Mouse (Mus musculus): ENCODE data around the gene H2-Oa. TPM values are rescaled to one million over a fixed set of nuclear protein-coding genes. Genes with fewer than 3 reads are reported as not detected.

The H2-Oa gene
- total RNA-seq, 2 experiments from 2014 or later = not detected

GRCm38 (mm10) chr17:34119249-34120179 is 27.4 kb downstream of the H2-Oa start, which contains the start of gene H2-DMa:
TSS of gene H2-DMa (plus strand) at chr17:34119541.
- intact Hi-C loops (cut with DNase I) = loop anchor here (10.0 kb wide), 2 partner anchors 1035 to 1125 kb away; partner anchors contain the start of gene Ddx39b
- peak; percentile 98 to 99 for DNase-seq

DNA sequence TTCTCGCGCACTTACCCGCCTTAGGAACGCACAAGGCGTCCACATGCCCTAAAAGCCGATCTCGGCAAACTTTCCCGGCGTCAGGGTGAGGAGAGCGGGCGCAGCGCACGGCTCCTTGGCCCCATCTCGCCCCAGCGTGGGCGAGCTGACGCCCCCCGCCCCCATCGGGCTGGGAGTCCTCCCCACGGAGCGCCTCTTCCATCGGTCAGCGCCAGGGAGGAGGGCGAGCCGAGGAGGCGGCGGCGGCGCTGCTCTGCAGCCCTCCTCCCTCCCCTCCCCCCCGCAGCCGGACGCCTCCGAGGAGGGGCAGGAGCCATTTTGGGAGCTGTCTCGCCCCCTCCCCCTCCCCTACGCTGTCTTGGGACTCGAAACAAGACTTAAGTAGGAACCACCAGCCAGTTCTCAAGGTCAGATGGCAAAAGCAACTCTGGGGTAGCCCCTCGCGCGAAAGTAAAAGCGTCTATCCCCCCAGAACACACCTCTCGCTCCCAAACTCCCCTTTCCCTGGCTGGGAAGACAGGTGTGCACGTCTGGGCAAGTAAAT is 28.1 kb downstream of the H2-Oa start:
- intact Hi-C loops (cut with DNase I) = no loop called here
- peak; percentile 81 to 92 for DNase-seq

DNA sequence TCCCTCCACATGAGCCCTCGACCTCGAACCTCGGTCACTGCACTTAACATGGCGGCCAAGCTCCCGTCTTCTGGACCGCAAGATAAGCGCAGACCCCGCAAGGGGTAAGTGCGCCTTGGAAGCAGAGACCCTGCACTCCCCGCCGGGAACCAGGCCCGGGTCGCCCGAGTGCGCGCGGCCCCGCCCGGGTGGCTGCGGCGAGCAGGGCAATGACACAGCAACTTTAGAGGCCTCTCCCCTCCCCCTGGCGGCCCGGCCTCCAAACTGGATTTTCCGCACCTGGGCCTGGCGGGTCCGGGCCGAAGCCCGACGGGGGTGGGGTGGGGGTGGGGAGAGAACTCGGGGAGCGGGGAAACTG is 28.7 kb downstream of the H2-Oa start:
- DNase-seq = peak; percentile 85 to 88
- intact Hi-C loops (cut with DNase I) = no loop called here

- peak; percentile 87 for DNase-seq
- intact Hi-C loops (cut with DNase I) = no loop called here
These were observed 29.2 kb downstream of the H2-Oa start for GRCm38 (mm10) chr17:34121172-34121878.

- DNase-seq = peak; percentile 66 to 73
- intact Hi-C loops (cut with DNase I) = no loop called here
These were observed 29.7 kb downstream of the H2-Oa start for GRCm38 (mm10) chr17:34121879-34122187.

GRCm38 (mm10) chr17:34122188-34122984 is 30.2 kb downstream of the H2-Oa start, which contains the start of gene Brd2:
TSS of gene Brd2 (minus strand) at chr17:34122634.
- intact Hi-C loops (cut with DNase I) = no loop called here
- peak; percentile 98 for DNase-seq

- DNase-seq = no peak
- intact Hi-C loops (cut with DNase I) = no loop called here
These were observed 31.0 kb downstream of the H2-Oa start for GRCm38 (mm10) chr17:34123111-34123510.

DNA sequence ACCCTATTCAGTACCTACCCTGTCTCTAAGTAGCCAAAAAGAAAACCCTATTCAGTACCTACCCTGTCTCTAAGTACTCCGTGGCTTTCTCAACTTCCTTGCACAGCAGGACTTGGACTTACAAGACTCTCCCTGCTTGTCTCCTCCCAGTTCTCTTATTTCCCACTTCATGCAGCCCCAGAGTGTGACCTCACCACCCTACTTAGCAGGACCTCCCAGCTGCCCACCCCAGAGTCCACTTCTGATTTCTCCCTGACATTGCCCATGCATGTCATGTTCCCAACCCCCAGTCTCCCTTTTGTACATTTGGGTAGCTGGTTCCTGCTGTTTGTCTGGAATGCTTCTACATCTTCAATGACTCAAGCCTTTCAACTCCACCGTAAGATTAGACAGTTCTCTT is 31.4 kb downstream of the H2-Oa start:
- DNase-seq = no peak

GRCm38 (mm10) chr17:34124649-34125048 is 32.5 kb downstream of the H2-Oa start:
- DNase-seq = no peak
- intact Hi-C loops (cut with DNase I) = no loop called here

More for the DNA sequence above, 31.4 kb downstream of the H2-Oa start:
- intact Hi-C loops (cut with DNase I) = no loop called here

- intact Hi-C loops (cut with DNase I) = no loop called here
- no peak for DNase-seq
These were observed 34.8 kb downstream of the H2-Oa start for GRCm38 (mm10) chr17:34126826-34127420.

- intact Hi-C loops (cut with DNase I) = no loop called here
- DNase-seq = no peak
These were observed 35.3 kb downstream of the H2-Oa start for GRCm38 (mm10) chr17:34127475-34127874.

DNA sequence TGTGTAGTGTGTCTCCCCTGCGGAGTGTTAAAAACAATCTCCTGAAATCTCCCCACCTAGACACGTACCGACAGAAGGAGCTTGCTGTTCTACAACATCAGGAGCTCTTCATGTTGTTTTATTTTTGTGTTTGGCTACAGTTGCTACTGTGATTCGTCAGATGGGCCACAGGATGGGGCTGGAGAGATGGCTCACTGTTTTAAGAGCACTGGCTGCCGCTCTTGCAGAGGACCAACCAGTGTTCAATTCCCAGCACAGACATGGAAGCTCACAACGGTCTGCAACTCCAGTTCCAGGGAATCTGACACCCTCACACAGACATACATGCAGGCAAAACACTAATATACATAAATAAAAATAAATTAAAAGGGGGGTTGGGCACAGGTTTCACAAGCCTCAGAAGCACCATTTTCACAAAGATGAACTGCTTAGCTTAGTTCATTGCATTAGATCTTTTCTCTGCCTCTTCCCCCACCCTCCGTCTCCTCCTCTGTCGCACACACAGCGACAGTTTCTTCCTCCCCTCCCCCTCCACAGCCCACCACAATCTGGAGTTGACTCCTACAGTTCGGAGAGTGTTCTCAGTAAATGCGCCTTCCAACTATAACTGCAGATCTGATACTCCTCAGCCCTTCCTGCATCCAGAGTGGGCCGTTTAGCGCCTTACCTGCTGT is 36.3 kb downstream of the H2-Oa start:
- no peak for DNase-seq
- intact Hi-C loops (cut with DNase I) = no loop called here

DNA sequence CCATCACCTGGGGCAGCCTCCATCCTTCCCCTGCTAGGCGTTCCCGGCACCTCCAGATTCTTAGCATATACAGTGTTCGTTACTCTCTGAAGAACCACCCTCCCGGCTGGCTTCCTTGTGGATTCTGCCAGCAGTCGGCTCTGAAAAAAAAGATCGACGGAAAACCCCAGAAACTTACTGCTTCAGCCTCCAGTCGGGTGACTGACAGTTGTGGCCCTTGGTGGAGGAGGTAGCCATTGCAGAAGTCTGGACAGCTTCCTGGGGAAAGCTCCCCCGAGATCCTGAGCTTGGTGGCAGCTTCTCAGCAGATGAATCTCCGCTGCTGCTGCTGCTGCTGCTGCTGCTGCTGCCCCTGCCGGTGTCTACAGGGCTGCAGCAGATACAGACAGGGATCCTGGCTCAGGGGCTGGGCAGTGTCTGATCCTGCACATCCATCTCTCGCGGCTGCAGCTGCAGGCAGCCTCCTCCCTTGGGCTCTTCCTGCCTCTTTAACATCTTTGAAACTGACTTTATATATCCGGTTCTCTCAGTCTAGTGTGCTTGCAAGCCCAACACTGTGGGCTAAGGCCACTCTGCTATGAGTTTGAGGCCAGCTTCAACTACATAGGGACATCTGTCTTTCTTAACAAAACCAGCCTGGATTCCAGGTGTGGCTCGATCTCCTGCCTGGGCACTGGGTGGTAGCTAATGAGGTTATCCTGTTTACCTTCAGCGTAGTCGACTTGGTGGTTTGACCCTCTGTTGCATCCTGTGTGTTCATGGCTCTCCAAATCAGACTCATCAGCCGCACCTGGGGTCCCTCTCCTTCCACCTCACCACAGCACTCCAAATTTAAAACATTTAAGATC is 37.0 kb downstream of the H2-Oa start:
- intact Hi-C loops (cut with DNase I) = no loop called here
- DNase-seq = no peak

GRCm38 (mm10) chr17:34130073-34130947 is 38.2 kb downstream of the H2-Oa start:
- DNase-seq = no peak
- intact Hi-C loops (cut with DNase I) = no loop called here

DNA sequence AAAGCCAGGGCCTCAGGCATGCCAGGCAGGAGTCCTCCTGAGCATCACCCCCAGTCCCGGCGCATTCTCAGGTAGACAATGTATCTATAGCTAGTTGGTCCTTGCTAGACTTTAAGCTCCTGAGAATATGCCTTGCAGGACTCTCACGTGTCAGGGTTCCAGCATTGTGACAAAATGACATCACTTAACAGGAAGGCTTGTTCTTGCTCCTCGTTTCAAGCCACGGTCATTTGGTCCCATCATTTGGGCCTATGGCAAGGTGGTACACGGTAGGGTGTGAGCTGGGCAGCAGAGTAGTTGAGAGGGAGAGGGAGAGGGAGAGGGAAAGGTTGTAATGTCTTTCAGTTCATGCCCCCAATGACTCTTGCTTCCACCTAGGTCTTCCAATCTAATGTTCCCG is 39.8 kb downstream of the H2-Oa start:
- DNase-seq = no peak
- intact Hi-C loops (cut with DNase I) = no loop called here

- no peak for DNase-seq
- intact Hi-C loops (cut with DNase I) = no loop called here
These were observed 41.1 kb downstream of the H2-Oa start for GRCm38 (mm10) chr17:34133289-34133688.

DNA sequence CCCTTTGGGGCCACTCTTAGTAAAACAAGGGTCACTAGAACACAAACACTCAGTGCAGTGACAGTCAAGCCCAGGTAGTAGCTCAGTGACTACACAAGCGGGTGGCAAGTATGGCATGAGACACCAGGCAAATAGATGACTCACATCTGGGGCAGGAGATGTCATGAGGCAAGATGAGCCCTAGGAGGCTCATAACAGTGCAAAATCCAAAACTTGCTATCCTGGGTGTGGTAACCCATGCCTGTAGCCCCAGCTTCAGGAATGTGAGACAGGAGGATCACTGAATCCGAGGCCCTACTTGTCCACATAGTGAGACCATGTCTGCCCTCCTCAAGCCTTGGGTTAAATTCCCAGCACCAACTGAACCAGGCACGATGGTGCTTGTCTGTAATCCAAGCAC is 42.3 kb downstream of the H2-Oa start:
- no peak for DNase-seq
- intact Hi-C loops (cut with DNase I) = loop anchor here (2.0 kb wide), 1 partner anchor 32 kb away; no protein-coding TSS in a partner anchor
